Mouse (Mus musculus) kidney, postnatal 10 days (tissue): Measurements from ENCODE around the gene Stk39.
A peak's percentile ranks its signal among the peaks of the same experiment; 100 is the strongest.

Experiments
- DNase-seq: peaks from one replicate; pipeline ENCODE4 v3.0.0; 2021; ENCODE audit warnings: mixed read lengths

Stk39 gene

DNA sequence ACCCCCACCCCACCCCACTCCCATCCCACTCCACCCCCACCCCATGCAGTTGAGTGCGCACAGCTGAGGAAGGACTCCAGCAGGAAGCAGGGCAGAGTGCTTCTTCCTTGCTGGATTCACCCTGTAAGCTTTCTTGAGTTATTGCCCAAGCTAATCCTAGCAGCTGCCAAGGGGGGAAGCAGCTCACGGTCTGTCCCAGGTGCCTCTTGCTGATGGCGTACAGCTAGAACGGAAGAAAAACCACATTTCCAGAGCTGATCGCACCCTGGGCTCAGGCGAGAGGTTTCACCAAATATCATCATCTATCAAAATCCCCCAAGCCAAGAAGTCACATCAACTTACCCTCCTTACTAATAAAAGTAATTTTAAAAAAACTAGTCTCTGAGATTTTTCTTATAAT lies 90.9 kb downstream of the Stk39 start:
- DNase-seq, result no peak

DNA sequence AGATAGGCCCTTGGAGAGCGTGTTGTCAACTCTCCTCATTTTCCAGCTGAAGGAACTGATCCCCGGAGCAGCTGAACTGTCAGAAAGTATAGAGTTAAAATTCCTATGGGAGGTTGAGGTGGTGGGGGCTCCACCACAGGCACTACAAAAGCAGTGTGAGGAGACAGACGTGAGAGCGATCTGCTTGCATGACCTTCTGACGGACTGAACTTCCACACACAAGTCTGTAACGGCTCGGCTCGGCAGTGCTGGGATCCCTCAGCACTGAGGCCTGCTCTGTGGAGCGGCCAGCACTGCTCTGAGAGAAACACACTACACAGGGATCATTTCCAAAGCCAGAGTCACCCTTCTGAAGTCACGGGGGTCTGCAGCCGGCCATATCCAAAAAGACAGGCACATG lies 92.4 kb downstream of the Stk39 start:
- DNase-seq, result no peak

DNA sequence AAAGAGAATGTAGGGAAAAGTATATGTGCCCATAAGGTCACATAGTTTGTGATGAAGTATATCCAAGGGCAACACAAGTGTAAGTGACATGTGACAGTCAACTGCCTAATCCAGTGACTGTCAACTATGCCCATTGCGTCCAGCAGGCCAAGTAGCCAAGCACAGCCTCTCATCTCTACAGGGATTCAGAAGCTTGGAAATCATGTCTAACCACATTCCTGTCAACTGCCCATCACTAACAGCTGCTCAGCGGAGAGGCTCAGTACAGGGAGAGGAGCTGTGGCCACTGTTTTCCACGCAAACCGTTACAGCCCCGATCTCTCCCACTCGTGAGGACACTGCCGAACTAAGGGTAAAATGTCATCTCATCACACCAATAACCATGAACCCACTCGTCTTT lies 93.7 kb downstream of the Stk39 start:
- no peak for DNase-seq

DNA sequence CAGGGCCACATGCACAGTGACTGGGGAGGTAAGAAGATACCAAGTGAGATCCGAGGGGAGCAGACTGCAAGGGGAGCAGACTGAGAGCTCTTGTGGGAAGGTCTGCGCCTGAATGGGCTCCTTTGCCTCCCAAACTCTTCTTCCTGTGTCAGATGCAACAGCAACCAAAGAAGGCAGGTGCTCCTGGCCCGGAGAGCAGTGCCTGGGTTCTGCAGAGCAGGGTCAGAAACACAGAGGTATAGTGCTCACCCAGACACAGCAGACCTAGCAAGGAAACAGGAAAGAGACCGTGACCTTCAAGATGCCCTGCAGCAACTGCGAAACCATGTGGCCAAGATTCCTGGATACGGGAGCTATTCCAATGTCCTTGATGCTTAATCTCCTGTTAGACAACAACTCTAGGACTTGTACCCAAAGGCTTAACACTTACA lies 94.8 kb downstream of the Stk39 start:
- peak; percentile 55 for DNase-seq

DNA sequence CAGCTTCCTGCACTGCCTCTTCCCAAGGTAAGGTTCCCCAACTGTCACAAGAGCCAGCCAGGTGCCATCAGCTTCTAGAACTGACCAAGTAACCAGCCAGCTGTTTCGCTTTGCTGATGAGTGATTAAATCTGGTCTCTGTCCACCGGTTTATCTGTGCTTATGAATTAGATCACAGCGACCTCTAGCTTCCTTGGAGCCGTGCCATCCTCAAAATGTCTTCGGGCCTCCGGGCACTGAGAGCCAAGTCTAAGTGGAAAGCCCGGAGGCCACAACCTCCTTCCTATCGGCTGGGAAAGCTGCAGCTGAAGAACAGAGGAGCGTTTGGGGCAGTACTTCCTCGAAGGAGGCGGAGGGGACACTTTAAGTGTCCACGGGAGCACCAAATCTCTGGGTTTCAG lies 95.4 kb downstream of the Stk39 start:
- DNase-seq, result peak; percentile 79

DNA sequence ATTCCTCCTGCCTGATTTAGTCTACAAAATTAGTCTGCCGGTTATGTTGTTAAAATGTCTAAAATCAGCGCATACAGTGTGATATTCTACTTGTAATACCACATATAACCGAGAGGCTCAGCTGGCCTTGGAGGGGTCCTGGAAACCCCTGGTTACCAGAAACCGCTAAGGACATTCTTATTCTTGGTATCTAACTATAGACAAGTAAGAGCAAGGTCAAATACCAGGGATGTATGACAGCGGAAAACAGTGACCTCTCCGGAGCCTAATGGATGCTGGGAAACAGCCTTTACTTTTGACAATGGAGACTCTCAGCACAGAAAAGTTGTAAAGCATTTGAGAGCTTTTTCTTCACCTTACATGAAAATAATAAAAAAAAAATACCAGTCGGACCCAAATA lies 97.9 kb downstream of the Stk39 start:
- DNase-seq, result no peak

DNA sequence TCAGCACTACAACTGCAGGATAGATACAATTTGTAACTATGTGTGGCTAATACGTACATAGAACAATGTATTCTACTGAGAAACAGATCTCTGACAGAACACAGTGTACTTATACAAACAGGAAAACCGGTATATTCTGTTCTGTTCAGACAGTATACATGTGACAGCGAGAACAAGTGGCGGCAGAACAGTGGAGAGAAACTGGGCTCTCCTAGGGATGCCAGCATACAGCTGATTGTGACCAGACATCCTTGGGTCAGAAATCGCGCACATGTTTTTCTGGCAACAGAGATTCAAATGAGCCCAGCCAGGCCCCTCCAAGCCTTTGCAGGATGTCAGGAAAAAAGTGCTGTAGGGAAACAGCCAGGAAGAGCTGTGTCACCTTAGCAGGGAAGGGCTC lies 100.2 kb downstream of the Stk39 start:
- DNase-seq, result no peak

DNA sequence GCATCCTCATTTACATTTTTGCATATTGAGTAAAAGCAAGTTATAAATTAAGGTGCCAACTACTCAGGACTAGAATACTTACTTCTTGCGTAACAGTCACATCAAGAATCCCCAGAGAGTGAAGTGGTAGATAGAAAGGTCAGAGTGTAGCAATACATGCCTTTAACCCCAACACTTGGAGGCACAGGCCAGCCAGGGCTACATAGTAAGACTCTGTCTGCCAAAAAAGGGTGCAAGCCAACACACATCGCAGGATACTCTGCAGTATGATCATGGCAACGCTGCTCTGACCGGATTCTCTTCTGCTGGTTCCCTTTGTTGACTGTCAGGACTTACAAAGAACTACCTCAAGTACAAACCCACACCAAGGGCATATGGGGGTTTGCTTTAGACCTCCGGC lies 101.7 kb downstream of the Stk39 start:
- no peak for DNase-seq

DNA sequence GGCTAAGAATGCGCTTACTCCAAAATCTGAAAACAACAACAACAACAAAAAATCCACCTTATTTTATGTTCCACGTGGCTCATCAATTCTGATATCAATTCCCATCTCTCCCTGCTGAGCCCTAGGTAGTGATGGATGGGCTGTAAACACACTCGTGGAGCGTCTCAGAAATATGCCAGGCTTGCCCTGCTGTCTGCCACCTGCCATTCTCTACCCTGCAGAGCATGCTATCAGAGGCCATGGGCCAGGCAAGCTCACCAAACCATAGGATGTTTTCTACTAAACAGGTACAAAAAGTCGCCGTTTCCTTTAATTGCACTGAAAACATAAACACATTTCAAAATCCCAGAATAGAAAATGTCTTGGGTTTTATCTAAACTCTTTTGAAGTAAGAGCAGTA lies 103.0 kb downstream of the Stk39 start:
- DNase-seq, result no peak

DNA sequence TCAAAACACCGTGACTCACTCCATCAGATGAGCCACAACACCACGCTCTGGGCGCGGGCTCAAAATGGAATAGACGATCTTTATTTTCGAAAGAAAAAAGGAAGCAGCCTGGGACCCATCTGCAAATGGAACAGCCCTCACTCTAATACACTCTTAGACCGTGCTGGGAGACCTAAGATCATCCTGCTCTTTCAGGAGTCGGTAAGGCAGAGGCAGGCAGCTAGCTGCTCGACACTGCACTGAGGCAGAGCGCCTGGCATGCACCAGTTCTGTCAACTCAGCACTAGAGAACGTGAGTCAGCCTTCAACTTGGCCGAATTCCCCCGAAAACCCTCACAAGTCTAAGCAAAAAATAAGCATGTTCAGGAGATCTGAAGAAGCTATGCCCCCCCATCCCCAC lies 104.1 kb downstream of the Stk39 start:
- DNase-seq, result no peak

DNA sequence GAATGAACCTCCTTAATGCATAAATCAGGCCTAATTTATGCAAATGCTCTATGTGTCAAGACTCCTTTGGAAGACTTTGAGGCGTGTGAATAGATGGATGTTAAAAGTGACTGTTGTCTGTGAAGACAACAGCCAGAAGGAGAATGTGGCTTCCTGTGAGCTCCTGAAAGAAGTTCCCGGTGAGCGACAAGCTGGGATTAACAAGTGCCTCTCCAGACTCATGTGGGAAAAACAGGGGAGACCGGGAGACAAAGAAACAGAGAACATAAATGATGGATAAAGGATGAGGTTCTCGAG lies 105.2 kb downstream of the Stk39 start:
- DNase-seq, result no peak

DNA sequence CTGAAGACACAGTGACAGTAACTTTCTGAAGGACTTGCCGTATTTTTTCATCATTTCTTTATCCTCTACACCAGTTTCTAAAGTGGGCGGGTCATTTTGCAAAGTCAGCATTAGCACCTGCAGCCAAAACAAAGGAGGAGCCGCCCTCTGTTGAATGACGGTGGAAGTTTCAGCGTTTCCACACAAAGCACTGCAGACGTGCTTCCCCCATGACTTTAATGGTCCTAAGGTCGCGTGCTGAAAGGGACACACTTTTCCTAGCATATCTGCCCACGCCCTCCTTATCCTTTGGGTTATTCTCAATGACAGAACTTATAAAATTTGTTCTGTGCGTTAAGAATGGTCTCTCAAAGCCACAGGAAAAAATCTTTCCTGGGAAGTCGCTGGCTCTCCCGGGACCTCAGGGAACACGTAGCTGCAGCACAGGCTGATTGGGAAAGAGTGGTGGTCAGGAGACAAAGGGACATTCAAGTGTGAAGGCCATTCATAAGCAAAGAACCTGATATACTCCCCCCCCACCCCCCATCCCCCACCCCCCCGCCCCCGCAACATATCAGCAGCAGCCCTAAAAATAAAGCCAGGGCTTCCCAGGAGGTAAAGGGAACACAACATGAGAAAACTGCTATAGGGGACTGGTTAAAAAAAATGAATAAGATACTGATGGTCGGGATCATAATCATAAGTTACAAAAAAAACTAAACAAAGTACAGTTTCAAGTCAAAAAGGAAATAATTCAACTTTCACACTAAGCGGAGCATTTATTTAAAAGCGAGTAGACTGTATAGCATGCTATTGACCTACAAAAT lies 105.8 kb downstream of the Stk39 start:
- no peak for DNase-seq

DNA sequence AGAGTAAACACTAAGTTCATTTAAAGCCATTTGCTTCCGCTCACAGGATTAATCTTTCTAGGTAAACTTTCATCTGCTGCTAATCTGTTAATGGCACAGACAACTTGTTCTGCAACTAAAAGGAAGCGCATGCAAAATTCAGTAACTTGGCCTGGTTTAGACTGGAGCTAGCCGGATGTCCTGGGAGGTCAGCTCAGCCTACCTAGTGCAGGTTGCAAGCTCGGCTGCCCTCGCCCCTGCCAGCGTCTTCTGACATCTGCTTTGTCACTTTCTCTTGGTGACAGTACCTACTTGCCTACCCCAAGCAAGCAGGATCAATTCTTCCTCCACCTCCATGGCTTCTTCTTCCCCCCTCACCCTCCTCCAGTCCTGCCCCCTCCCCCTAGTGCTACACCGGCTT lies 106.6 kb downstream of the Stk39 start:
- DNase-seq, result no peak

DNA sequence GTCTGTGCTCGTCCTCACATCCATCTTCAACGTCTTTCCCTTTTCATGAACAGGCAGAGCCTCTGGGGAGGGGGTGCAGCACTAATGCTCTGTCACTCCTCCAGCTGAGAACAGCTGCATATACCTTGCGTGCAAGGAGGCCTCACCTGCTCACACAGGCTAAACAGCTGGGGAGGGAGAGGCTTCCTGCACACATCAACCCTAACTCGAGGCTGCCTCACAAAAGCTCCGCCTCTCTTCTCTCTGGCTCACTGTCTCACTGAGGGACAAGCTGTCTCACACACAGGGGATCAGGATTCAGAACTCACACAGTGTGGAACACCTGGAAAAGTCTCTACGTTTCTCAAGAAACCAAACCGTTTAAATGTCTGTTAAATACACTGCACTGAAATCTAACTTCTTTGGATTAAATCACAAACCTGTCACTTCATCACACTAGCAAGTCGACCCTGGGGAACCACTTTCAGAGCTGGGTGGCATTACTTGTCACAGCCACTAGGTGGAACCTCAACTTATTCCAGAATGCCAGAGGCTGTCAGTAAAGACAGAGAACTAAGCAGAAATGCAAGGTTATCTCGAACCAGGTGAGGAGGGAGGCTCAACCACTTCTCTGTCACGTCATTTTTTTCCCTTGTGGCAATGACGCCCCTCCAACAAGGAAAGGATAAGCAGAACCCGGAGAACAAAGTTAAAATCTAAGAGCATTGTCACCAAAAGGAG lies 107.7 kb downstream of the Stk39 start:
- peak; percentile 65 for DNase-seq

DNA sequence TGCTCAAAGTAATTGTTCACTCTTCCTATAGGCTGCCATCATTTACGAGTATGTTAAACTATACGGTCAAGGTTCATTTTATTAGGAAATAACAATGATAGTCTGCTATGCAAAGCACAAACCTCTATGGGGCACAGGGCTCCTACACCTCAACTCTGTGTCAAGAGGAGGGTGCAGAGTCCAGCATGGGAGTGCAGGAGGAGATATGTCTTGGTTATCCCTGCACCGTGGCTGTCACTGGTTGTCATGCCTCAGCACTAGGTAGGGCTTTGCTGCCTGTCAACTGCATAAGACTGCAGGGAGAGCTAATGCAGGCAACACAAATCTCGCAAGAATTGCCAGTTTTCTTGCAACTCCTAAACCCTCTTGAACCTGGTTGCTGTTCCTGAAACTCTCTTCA lies 108.9 kb downstream of the Stk39 start:
- no peak for DNase-seq

DNA sequence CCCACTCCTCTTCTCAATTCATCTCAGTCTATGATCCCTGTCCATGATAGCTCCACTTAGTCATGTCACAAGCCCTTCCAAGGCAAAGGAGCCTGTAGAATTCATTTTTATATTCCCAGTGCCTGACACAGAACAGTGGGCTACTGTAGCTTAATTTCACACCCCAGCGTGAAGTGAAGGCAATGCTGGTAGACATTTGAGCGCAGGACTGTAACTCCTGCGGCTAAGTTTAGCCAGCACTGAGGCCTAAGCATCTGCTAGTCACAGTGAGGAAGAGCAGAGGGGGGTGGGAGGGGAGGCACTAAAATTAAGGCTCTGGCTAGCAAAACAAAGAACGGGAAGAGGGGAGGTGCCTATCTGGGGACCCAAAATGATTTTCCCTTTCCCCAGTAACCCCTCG lies 110.4 kb downstream of the Stk39 start:
- DNase-seq, result no peak

DNA sequence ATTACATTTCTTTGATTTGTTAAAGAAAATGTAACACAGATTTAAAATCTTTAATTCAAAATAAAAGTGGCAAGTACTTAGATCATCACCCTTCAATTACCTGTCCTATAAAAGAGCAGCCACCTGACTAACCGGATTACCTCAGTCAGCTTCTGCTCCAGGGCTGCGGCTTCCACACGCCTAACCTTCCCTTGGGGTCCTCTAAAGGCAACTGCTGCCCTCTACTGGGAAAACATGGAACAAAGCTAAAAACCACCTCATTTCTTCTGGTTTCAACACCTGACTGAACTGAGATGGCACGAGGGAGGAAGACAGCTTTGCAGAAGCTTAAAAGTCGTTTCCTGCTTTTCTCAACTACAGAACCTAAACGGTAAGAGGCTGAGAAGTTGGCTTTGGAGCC lies 121.4 kb downstream of the Stk39 start:
- DNase-seq, result peak; percentile 74

DNA sequence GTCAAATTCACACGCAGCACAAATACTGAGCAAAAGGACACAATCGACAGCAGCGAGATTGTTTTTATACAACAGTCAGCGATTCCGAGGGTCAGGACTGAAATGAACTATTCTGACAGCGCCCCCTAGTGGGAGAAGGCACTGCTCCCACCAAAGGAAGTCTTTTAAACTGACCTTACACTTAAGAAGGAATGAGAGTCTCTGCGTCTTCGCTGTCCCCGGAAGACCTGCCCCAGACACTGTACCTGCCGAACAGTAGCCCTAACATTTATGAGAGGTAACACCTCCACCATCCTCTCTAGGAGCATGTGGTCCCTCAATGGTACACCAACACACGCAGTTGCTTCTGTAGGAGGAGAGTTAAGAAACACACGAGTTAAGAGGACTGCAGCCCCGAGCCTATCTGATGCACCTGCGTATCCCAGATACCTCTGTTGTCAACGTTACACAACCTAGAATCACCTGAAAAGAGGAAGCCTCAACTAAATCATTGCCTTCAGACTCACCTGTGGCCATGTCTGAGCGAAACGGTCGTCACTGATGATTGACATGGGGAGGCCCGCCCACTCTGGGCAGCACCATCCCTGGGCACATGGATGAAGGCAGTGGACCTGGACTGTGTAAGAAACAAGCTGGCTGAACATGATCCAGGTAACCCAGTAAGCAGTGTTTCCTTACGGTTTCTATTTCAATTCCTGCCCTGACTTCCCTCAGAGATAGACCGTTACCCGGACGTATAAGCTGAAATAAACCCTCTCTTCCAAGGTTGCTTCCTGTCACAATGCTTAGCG lies 122.3 kb downstream of the Stk39 start:
- peak; percentile 91 for DNase-seq

DNA sequence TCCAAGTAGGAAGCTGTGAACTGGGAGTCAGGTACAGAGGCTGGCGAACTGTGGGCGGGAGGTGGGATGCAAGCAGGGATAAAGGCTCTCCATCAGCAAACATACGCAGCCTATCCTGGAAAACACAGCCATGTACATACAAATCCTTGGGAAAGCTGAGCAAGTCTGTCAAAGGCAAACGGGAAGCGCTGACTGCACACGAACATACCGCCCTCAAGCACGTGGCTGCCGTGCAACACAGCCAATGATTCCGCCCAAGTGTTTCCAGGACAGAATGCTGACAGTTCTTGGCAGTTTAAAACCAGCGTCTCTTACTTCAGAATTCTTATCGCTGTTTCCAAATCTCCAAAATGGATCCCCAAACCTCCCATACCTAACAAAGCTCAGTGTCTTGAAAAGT lies 123.1 kb downstream of the Stk39 start:
- DNase-seq, result no peak

DNA sequence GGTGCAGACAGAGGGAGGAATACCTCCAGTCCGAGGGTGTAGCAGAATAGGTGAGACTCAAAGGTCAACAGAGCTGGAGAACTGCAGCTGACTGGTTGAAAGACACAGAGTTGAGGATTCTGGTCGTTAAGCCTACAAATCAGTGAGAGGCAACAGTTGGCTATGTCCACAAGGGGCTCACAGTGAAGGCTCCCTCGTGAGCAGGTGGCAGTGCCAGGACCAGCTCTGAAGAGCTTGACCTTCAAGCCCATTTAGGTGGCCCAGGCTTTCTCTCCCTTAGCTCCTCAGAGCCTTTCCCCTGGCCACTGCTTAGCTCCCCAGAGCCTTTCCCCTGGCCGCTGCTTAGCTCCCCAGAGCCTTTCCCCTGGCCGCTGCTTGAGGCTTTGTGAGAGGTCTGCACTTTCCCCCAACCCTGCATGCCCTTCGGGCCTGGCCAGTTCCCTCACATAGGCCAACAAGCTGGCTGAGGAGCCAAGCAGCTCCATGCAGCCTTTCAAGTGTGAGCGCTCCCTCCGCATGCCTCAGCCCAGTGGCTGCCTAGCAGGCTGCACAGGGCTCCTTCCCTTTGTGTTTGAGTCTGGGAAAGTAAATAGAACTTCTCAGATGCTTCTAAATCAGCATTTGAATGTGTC lies 125.3 kb downstream of the Stk39 start:
- DNase-seq, result no peak

DNA sequence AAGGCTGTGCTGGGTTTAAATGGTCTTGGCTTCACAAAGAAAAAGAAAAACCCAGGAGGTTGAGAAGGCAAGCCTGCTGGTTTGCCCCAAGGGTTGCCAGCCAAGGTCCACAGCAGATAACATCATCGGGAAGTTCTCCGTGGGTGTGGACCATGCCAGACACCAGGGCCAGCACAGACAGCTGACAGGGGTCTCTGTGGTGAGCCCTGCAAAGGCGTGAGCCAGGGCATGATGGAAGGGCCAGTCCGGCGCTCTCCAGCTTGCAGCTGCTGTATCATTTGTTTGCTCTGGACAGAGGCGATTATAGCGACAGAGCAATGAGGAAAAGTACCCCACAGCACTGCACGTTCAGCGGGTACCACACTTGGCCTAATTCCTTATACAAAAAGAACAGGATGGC lies 126.8 kb downstream of the Stk39 start:
- no peak for DNase-seq

DNA sequence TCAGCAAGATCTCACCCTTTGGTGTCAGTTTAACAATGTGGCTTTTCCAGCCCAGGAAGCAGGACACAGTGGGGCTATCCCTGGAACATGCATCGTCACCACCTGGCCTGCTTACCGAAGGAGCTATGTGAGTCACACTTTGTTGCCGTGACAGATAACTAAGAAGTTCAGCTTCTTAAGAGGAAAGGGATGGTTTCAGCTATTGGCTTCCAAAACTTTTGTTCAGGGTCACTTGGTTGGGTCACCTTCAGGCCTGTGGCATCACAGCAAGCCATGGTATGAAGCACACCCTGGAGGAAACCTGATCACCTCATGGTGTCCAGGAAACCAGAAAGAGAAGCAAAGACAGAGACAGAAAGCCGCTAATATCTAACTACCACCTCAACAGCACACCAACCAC lies 128.3 kb downstream of the Stk39 start:
- no peak for DNase-seq

DNA sequence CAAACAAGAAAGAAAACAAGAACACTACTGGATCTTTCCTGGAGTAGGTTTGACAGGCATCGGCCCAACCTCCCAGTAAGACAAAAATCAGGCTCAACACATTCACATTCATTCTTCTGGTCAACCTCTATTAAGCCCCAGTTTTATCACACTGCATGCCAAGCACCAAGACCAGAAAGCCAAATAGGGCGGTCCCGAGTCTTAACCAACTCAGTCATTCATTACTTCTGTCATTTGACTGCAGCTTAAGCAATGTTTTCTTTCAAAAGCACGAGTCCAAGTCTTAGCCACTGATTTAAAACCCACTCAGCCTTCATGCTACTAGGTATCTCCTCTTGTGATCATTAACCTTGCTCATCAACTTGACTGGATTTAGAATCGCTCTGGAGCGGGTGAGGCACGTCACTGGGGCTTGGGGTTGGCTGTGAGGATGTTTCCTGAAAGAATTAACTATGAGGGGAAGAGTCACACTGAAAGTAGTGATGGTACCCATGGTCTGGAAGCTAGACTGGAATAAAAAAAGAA lies 129.9 kb downstream of the Stk39 start:
- no peak for DNase-seq
